25 mouse cellular contexts compared by ENCODE assay signal in the genomic region with DNA sequence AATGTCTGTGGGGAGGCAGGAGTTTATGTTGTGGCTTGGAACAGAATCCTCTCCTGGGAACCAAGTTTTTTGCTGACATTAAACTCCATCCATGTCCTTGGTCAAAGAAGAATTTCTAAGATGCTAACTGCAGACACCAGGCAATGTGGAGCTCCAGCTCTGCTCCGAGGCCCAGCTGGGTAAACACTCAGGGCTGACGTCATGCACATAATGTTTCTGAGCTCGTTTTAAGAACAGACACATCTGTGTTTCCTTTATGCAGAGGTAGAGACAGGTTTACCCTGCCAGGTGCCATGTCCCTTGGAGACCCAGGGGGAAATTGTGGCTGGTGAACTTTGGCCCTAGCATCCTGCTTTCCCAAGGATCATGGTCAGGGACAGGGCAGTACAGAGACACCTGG. TPM values are rescaled to one million over a fixed set of nuclear protein-coding genes. Genes with fewer than 3 reads are reported as not detected.
A peak's percentile ranks its signal among the peaks of the same experiment; 100 is the strongest.
DNase-seq lines count a peak whose midpoint lies in the region.
"Had no signal": no experiment of that assay in that cellular context is flagged by ENCODE, and none has a peak within 500 bp of the region (broad histone marks: within the 10 kb centered on the region; RNA-seq: fewer than 3 reads in every experiment).

No protein-coding gene starts in this region.

- no peak overlapping the region for H3K27ac ChIP-seq in embryonic facial prominence, embryonic 10.5 days (replicated peaks)
- H3K27ac ChIP-seq: embryonic facial prominence, embryonic 15.5 days; heart, adult 2 months; heart, embryonic 13.5 days; hindbrain, embryonic 14.5 days; liver, embryonic 13.5 days; lung, embryonic 15.5 days; macrophage; stomach, postnatal 0 days had no signal

- H3K27me3 ChIP-seq in embryonic facial prominence, embryonic 10.5 days (replicated peaks; ENCODE audit: low read depth, poor library complexity, severe bottlenecking), result no peaks in the 10 kb centered on the region
- H3K27me3 ChIP-seq: embryonic facial prominence, embryonic 15.5 days; liver, embryonic 13.5 days; lung, embryonic 15.5 days; Patski had no signal

- no peaks in the 10 kb centered on the region for H3K36me3 ChIP-seq in embryonic facial prominence, embryonic 10.5 days (replicated peaks)
- H3K36me3 ChIP-seq: embryonic facial prominence, embryonic 15.5 days; heart, embryonic 13.5 days; liver, embryonic 13.5 days; lung, embryonic 15.5 days had no signal

- H3K4me1 ChIP-seq in embryonic facial prominence, embryonic 10.5 days, result peaks cover 20% of the 10 kb centered on the region
- H3K4me1 ChIP-seq: embryonic facial prominence, embryonic 15.5 days; heart, embryonic 13.5 days; liver, embryonic 13.5 days; lung, embryonic 15.5 days had no signal

- H3K9me3 ChIP-seq in embryonic facial prominence, embryonic 10.5 days, result no peaks in the 10 kb centered on the region
- H3K9me3 ChIP-seq: embryonic facial prominence, embryonic 15.5 days; heart, embryonic 13.5 days; liver, embryonic 13.5 days; lung, embryonic 15.5 days had no signal

- WGBS in embryonic facial prominence, embryonic 10.5 days, result 36% methylated on average over 3 of the region's 3 CpGs

- DNase-seq in kidney, postnatal 10 days, result peak; percentile 11
- DNase-seq in kidney, postnatal 14 days, result no peak
- DNase-seq in MN1 (ENCODE audit: low spot score), result peak; percentile 14
- peak; percentile 44 for DNase-seq in embryonic facial prominence, embryonic 10.5 days (ENCODE audit: low spot score)
- peak; percentile 45 for DNase-seq in mesoderm, embryonic 11.5 days (ENCODE audit: low read depth, low spot score)
- no peak for DNase-seq in cerebellum, postnatal 14 days
- DNase-seq in adrenal gland, postnatal 25 days, result no peak
- DNase-seq: adrenal gland, adult 8-10 months; cerebellum, adult 2 months; cerebellum, postnatal 36 days; gastrocnemius, postnatal 25 days; heart, adult 2 months; heart, postnatal 14 days; kidney, adult 18-20 months; left cerebral cortex, postnatal 4 days; liver, embryonic 13.5 days; thymus, adult 2 months had no signal

- no peak overlapping the region for H3K4me3 ChIP-seq in embryonic facial prominence, embryonic 10.5 days
- H3K4me3 ChIP-seq: embryonic facial prominence, embryonic 15.5 days; heart, adult 2 months; heart, embryonic 13.5 days; liver, embryonic 13.5 days; lung, embryonic 15.5 days had no signal

RNA-seq across cellular contexts. Expression of a gene that starts 29.9 kb away (rescaled TPM):
- polyA plus RNA-seq in embryonic facial prominence, embryonic 10.5 days (2016; fragmentation: Nextera tagmentation; extraction: Ambion mirVana), result 0.77 and 0.87 TPM in 2 replicates
- 0.30 TPM in 1 of 2 replicates, not detected in the other for total RNA-seq in adrenal gland, postnatal 25 days (2021)
- total RNA-seq: gastrocnemius, postnatal 25 days; heart, adult 2 months; heart, postnatal 14 days had no signal
- polyA plus RNA-seq: heart, adult 2 months; inflammation-experienced regulatory T-cells, adult 6 months; macrophage had no signal

Comparison
In these comparisons a context has a peak if more than half of its experiments do, and no peak if none do; other contexts are left out.
1. DNase-seq: peak in kidney, postnatal 10 days (single experiment), MN1 (single experiment), embryonic facial prominence, embryonic 10.5 days (single experiment) and mesoderm, embryonic 11.5 days (single experiment); none in kidney, postnatal 14 days (single experiment), cerebellum, postnatal 14 days (0 of 2) and adrenal gland, postnatal 25 days (single experiment).